Mouse (Mus musculus): Measurements from ENCODE around the gene Polr2a.
"Not testable (repeated sequence)": the region's sequence is repeated elsewhere in the genome, so short reads cannot be mapped to it uniquely, and the experiment has no call there.

DNA sequence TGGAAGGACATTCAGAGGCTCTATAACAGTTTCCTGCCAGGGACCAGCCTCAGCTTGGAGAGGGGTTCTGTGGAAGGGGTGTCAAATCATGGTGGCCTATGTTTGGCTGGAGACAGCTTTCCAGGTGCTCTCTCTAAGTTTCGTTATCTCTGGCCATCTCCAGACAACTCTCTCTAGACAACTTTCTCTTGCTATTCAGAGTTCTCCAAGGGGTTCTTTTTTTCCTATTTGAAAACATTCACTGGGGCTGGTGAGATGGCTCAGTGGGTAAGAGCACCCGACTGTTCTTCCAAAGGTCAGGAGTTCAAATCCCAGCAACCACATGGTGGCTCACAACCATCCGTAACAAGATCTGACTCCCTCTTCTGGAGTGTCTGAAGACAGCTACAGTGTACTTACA is 55.1 kb downstream of the Polr2a start:
- TF ChIP-seq POLR2A, CTCF (IDR thresholded peaks at IDR 0.05; ENCODE audit: extremely low read depth, insufficient read depth, low read length): not testable (repeated sequence)

Measured in cortical plate, adult 2 months (tissue).